Mouse (Mus musculus) megakaryocyte, embryonic 14.5 days (primary cell): ENCODE results near the gene Dars. TPM values are rescaled to one million over a fixed set of nuclear protein-coding genes. Genes with fewer than 3 reads are reported as not detected.

Experiments used
- H3K27me3 ChIP-seq: replicated peaks from 2 replicates; pipeline ENCODE3; 2012; ENCODE audit warnings: inconsistent platforms
- H3K36me3 ChIP-seq: replicated peaks from 2 replicates; pipeline ENCODE3; 2012; ENCODE audit warnings: low read length, inconsistent platforms, mixed read lengths
- H3K4me1 ChIP-seq: 2 replicates; pipeline ENCODE4 v1.6.1; 2012; ENCODE audit warnings: inconsistent platforms
- H3K4me3 ChIP-seq: replicated peaks from 2 replicates; pipeline ENCODE3; 2012; ENCODE audit warnings: moderate library complexity, mild to moderate bottlenecking, inconsistent platforms
- H3K9me3 ChIP-seq: 2 replicates; pipeline ENCODE4 v1.6.1; 2012; ENCODE audit warnings: inconsistent platforms
- FLI1 ChIP-seq: IDR thresholded peaks from 2 replicates; pipeline ENCODE4 v1.6.1; 2012; ENCODE audit warnings: low read length, inconsistent platforms, mixed read lengths
- GATA1 ChIP-seq: IDR thresholded peaks from 3 replicates; pipeline ENCODE4 v1.6.1; 2012; ENCODE audit warnings: mixed read lengths, low read length, inconsistent platforms, borderline replicate concordance
- polyA plus RNA-seq: library from polyadenylated mRNA; stranded (reverse); fragments of >175 nt; gene quantifications from 2 replicates; pipeline ENCODE4 v1.2.3, GENCODE M21; 2012; ENCODE audit warnings: low replicate concordance; ENCODE audit not compliant: insufficient read depth

Gene Dars
- polyA plus RNA-seq, 1 experiment: 132 TPM

DNA sequence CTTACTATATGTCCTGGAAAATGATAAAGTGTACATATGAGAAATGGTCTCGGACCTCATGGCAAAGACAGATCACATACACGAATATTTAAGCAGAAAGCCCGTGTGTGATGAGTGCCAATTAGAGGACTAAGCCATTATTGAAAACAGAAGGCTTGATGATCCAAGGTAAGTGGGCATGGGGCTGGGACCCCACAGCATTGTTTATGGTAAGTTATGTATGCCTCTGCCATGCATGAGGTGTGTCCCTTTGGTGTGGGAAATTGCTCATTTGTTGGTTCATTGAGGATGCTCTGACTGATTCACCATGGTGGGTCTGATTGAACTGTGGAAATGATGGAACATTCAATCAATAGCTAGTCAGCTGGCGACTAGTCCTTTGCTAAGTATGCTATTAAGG is 34.0 kb upstream of the Dars start:
- H3K27me3 ChIP-seq: no peaks in the 10 kb centered on the region
- TF ChIP-seq FLI1: no peak
- no peak for TF ChIP-seq GATA1

DNA sequence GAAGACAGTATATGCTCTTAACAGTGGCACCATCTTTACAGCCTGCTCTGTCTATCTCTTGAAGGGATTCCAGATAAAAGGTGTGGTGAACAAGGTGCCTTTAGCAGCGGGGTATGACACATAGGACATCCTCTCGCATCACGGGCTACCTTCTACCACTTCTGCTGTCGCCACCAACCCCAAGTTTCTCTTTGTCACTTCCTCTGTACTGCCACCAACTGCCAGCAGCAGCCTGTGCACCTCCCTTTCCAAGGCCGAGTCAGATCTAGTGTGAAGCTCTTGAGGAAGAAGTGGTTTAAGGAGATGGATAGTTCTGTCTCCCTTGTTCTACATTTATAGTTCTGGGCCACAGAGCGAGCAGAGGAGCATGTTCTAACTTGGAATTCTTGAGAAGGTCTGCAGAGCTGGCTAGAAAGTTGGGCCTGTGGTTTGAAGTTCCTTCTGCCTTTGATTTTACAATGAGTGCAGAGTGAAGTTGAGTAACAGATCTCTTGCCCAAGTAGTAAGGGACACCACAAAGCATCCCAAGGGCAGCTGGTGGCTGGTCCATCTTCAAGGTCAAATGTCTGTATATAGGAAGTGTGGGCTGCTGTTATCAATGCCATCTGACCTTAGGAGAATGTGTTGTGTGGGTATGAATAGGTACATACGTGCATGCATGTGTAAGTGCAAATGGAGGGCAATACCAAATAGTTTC is 30.2 kb upstream of the Dars start:
- TF ChIP-seq FLI1 (no peak), GATA1 (no peak)
- Histone ChIP-seq H3K9me3 (no peaks in the 10 kb centered on the region), H3K36me3 (no peaks in the 10 kb centered on the region), H3K4me3 (peak overlapping the region; percentile 84), H3K27me3 (no peaks in the 10 kb centered on the region), H3K4me1 (peaks cover 87% of the 10 kb centered on the region)

More for the DNA sequence above, 34.0 kb upstream of the Dars start:
- H3K4me3 ChIP-seq: no peak overlapping the region
- peaks cover 59% of the 10 kb centered on the region for H3K4me1 ChIP-seq
- H3K9me3 ChIP-seq: no peaks in the 10 kb centered on the region
- no peaks in the 10 kb centered on the region for H3K36me3 ChIP-seq

- H3K4me3 ChIP-seq: peak overlapping the region; percentile 50
- H3K4me1 ChIP-seq: peaks cover 92% of the 10 kb centered on the region
- H3K27me3 ChIP-seq: no peaks in the 10 kb centered on the region
- H3K36me3 ChIP-seq: no peaks in the 10 kb centered on the region
- TF ChIP-seq FLI1 (no peak), GATA1 (no peak)
- H3K9me3 ChIP-seq: no peaks in the 10 kb centered on the region
Observed at GRCm38 (mm10) chr1:128443890-128444839, 27.0 kb upstream of the Dars start.

- Histone ChIP-seq H3K4me1 (peaks cover 92% of the 10 kb centered on the region), H3K9me3 (no peaks in the 10 kb centered on the region)
Observed at GRCm38 (mm10) chr1:128441129-128441473, 23.9 kb upstream of the Dars start.

DNA sequence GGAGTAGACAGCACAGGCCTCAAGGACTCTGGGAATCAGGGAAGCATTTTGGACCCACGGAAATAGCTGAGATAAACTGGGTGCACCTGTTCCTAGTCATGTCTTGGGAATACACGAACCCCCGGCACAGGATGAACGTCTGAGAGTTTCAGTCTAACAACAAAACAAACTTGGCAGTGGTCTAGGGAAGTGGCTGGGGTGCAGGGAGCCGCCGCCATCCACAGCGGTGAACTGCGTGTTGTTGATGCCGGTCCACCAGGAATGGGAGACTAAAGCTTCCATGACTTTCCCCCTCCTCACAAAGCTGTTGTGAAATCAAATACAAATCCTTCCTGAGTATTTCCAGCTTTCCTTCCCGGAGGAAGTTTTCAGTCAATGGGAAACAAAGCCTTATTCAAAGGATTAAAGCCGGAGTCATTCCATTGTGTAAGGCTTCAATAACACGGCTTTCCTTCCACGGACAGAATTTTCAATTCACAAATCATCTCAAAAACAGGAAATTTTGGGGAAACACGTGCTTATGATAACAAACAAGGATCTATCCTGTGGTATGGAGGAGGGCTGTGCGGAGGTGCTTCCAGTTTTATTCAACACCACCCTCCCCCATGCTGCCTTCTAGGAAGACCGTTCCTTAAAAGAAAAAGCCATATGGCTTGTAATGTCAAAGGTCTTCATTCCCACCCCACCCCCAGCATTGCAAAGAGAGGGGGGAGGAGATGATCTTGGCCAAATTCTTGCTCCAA is 23.4 kb upstream of the Dars start:
- no peaks in the 10 kb centered on the region for H3K27me3 ChIP-seq
- no peaks in the 10 kb centered on the region for H3K36me3 ChIP-seq
- no peak for TF ChIP-seq GATA1
- no peak for TF ChIP-seq FLI1
- no peaks in the 10 kb centered on the region for H3K9me3 ChIP-seq
- no peak overlapping the region for H3K4me3 ChIP-seq
- peaks cover 92% of the 10 kb centered on the region for H3K4me1 ChIP-seq

More at GRCm38 (mm10) chr1:128441129-128441473, 23.9 kb upstream of the Dars start:
- H3K4me3 ChIP-seq: no peak overlapping the region
- TF ChIP-seq FLI1 (no peak), GATA1 (no peak)
- no peaks in the 10 kb centered on the region for H3K36me3 ChIP-seq
- no peaks in the 10 kb centered on the region for H3K27me3 ChIP-seq

GRCm38 (mm10) chr1:128439618-128440017 is 22.4 kb upstream of the Dars start:
- TF ChIP-seq GATA1 (no peak), FLI1 (no peak)
- Histone ChIP-seq H3K4me1 (peaks cover 92% of the 10 kb centered on the region), H3K4me3 (no peak overlapping the region), H3K9me3 (peaks cover 8% of the 10 kb centered on the region; the same call in 1 of the 2 replicates), H3K36me3 (peaks cover 8% of the 10 kb centered on the region), H3K27me3 (no peaks in the 10 kb centered on the region)

- Histone ChIP-seq H3K9me3 (peaks cover 11% of the 10 kb centered on the region; the same call in 1 of the 2 replicates), H3K36me3 (peaks cover 11% of the 10 kb centered on the region), H3K4me3 (no peak overlapping the region), H3K27me3 (no peaks in the 10 kb centered on the region), H3K4me1 (peaks cover 81% of the 10 kb centered on the region)
- TF ChIP-seq GATA1 (no peak), FLI1 (no peak)
Observed at GRCm38 (mm10) chr1:128438526-128438925, 21.4 kb upstream of the Dars start.

DNA sequence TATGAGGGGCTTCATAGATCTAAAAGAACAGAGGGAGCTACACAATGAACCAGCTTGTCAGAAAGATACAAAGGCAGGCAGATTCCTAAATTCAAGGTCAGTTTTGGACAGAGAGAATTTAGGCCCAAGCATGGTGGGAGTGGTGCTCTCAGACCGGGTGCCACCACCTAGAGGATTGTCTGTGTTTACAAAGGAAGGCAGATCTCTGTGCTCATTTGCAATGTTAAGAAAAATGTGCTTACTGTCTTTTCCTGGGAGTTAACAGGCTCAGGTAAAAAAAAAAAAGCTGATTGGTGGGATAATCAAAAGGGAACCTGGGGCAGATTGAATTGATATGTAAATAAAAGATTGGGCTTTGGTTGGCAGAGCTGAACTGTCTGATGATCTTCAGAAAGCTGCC is 20.1 kb upstream of the Dars start:
- no peaks in the 10 kb centered on the region for H3K27me3 ChIP-seq
- TF ChIP-seq GATA1 (no peak), FLI1 (no peak)
- no peak overlapping the region for H3K4me3 ChIP-seq
- peaks cover 77% of the 10 kb centered on the region for H3K4me1 ChIP-seq
- peaks cover 11% of the 10 kb centered on the region; the same call in 1 of the 2 replicates for H3K9me3 ChIP-seq
- H3K36me3 ChIP-seq: peaks cover 11% of the 10 kb centered on the region

DNA sequence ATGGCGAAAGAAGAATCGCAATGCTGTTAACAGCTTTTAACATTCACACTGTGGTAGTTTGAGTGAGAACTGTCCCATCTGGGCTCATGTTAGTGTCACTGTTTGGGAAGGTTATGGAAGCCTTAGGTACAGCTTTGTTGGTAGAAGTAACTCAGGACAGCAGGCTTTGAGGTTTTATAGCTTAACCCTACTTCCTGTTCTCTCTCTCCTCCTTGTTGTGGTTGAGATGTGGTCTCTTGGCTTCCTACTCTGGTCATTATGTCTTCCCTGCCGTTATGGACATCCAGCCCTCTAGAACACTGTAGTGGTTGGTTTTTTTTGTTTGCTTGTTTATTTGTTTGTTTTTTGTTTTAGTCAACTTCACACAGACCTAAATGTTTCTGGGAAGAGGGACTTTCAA is 18.8 kb upstream of the Dars start:
- TF ChIP-seq GATA1 (no peak), FLI1 (no peak)

More for the DNA sequence above, 18.8 kb upstream of the Dars start:
- H3K27me3 ChIP-seq: no peaks in the 10 kb centered on the region
- H3K4me3 ChIP-seq: peak overlapping the region; percentile 7
- H3K4me1 ChIP-seq: peaks cover 74% of the 10 kb centered on the region
- peaks cover 11% of the 10 kb centered on the region for H3K36me3 ChIP-seq
- peaks cover 11% of the 10 kb centered on the region; the same call in 1 of the 2 replicates for H3K9me3 ChIP-seq
